Mouse (Mus musculus) lung, postnatal 25 days (tissue): ENCODE data around the gene Tbrg4.

Experiments
- DNase-seq: peaks from one replicate; pipeline ENCODE4 v3.0.0; 2022; ENCODE audit warnings: low spot score

Gene Tbrg4

DNA sequence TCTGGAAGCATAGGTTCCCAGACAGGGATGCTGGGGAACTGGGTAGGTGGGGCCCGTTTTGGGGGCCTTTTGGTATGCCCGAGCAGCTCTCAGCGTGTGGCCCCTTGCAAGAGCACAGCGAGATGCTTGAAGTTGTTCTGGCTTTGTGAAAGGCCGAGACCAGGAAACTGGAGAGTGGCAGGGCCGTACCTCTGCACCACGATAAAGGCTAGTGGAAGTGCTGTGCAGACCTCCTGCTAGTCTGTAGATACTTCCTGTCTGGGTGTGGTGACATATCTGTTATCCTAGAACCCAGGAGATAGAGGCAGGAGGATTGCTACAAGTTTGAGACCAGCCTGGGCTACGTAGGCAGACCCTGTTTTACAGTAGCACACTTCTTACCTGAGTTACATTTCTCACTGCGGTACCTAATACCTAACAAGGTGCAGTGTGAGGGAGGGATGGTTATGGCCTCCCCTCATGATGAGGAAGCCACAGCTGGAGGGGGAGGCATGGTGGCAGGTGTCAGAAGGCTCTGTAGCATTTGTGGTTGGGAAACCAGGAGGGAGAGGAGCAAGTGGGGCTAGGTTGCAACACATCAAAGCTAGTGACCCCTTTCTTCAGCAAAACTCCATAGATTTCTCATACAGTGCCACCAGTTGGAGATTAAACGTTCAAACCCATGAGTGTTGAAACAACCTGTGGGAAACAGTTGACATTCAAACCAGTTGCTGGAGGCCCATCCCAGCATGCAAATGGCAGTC is 34.8 kb downstream of the Tbrg4 start:
- DNase-seq: no peak

DNA sequence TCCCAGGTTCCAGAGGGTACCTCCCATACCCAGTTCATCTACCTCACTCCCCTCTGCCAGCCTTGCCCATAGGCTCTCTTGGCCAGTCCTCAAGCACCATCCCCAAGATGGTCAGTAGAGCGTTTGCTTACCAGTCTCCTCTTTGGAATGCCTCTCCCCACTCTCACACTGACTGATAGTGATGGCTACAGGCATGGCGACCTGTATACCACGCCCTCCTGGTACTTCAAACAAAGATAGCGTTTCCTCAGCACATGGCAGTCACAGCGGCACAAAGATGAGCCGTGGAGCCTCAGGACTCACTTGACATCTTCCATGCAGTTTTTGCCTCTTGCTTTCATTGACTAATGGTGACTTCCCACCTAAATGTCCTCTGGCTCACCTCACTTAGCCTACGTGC is 36.0 kb downstream of the Tbrg4 start:
- DNase-seq: no peak

DNA sequence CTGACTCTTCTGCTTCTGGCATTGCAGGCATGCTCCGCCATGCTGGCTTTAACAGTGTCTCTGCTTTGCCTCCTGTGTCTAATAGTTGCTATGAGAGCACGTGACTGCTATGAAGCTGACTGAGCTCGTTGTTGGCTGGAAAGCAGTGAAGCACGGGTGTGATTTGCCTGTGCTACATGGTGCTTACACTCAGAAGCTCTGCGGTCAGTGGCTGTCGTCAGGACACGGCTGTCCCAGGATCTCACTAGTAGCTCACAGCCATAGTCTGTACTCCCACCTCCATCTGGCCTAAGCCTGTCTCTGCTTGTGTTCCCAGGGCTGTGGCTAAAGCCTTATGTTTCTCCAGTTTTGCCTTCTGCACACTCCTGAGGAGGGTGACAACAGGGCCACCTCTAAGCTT is 37.6 kb downstream of the Tbrg4 start:
- DNase-seq: no peak

DNA sequence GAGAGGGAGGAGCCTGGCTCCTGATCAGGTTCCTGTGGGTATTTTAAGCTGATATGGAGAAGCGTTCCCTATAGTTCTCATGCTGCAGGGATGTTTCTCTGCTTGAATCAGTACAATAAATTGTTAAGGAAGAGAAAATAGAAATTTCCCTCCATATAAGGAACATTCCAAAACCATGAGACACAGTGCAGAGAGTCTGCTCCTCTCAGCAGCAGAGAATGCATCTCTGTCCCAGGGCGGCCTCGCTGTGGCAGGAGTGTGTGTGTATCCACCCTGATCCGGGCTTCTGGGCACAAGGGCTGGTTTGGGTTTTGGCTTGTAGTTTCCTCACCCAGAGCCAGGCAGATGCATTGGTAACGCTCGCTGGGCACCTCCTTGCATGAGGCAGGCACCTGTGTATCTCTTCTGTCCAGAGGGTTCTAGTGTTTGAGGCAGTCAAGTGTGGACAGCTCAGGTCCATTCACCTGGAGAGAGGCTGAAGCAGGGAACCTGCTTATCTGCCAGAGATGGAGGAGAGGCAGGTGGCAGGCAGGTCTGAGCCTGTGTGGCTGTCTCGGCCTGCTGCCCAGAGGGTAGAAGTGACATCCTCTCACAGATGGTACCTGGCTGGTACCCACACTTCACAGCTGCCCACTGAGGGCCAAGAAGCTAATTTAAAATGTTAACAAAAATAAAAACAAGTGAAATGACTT is 38.5 kb downstream of the Tbrg4 start:
- DNase-seq: no peak

DNA sequence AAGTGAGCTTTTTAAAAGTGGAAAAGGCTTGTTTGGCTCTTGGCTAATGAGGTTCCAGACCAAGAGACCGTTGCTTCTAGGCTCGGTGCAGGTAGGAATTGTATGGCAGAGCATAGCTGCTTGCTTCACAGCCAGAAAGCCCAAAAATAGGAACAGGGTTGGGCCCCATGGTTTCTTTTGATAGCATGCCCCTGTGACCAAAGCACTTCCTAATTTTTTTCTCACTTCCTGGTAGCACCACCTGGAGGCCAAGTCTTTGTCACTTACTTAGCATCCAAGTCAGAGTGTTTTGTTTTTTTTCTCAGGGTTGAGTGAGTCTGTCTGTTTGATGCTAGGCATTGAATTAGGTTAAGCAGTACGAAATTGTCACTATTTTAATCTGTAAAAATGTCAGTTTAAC is 39.2 kb downstream of the Tbrg4 start:
- DNase-seq: peak; percentile 56

DNA sequence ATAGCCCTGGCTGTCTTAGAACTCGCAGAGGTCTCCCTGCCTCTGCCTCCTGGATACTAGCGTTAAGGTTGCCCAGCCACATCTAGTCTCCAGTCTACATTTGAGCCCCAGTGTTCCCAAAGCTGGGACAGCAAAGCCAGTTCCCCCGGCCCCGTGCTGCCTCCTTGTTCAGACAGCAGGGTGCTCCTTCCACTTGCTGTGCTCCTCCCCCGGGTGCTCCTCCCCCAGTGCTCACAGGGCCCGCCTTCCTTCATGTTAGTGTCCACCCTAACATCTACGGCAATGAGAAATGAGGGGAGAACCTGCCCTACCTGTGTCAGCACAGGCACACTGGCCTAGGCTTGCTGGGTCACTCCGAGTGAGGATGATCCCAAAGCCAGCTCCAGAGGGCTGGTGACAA is 40.1 kb downstream of the Tbrg4 start:
- no peak for DNase-seq

DNA sequence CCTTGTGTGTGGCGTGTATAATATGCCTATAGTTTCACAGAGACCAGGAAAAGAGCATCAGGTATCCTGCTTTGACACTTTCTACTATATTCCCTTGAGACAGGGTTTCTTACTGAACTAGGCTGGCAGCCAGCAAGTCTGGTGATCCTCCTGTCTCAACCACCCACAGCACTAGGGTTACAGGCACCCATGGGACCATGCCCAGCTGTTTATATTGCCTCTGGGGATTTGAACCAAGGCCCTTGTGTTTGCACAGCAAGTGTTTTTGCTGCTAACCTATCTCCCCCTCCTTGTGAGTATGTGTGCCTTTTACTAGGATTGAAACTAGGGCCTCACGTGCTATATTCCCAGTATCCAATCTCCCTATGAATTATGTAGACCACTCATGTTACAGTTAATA is 44.3 kb downstream of the Tbrg4 start:
- no peak for DNase-seq

DNA sequence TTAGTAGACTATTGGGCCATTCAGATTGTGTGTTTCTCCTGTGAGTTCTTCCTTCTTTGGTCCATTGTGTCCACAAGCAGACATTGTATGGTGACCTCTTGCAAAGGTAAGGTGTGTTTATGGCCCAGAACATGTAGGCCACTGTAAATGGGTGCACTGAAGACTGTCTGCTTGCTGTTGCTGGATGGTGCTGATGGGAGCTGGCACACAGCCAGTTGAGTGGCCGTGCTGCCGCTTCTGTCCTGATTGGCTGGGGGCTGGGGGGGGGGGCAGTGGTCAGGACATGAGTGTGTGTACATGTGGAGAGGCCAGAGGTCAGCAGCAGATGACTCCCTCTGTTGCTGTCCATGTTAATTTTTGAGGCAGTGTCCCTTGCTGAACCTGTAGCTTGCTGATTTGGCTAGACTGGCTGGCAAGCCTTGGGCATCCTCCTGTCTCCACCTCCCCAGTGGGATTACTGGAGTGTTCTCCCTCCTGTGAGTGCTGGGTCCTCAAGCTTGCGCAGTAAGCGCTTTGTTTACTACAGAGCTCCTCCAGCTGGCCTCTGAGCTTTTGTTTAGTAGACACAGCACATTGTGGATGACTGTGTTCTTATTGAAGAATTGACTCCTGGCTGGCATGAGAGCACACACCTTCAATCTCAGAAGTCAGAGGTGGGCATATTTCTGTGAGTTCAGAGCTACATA is 45.7 kb downstream of the Tbrg4 start:
- no peak for DNase-seq

DNA sequence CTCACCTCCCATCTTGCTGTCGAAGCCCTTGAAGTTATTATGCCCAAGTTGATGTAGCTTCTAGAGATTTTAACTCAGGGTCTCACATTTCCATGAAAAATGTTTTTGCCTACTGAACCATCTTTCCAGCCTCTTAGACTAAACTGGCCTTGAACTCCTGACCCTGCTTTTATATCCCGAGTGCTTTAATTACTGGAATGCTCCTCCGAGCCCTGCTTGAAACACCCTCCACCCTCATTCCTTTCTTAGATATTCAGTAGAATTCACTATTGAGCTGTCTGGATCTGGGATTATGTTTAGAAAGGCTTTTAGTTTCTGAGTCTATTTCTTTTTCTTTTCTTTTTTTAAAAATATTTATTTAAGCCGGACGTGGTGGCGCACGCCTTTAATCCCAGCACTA is 46.5 kb downstream of the Tbrg4 start:
- no peak for DNase-seq

DNA sequence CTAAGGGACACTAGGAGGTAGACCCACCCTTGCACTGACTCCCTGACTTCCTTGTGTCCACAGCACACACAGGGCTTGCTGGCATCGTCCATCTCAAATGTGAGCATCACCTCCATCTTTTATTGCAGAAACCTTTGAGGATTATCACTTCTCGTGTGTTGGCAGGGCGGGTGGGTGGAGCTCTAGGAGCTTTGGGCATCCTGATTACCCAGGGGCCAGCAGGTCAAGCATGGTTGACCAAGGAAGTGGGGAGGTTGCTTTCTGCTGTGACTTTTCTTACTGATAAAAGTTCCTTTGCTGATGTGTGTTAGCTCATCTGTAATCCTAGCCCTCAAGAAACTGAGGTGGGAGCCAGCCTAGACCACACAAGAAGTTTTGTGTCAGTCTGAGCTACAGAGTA is 49.7 kb downstream of the Tbrg4 start:
- DNase-seq: no peak

DNA sequence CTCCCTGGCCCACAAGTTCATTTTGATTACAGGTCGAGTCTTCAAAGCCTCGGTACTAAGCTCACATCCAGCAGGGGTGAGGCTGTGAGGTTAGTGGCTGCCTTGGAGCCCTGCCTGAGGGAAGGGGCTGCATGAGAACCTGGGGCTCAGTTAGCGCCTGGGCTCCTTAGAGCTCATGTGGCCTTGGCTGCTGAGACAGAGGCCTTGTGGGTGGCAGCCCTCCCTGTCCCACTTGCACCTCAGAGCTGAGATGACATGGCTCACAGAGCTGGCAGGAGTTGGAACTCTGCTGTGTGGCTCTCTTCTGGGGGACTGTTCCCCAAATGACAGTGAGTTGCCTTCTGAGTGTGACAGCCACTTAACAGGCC is 56.5 kb downstream of the Tbrg4 start:
- no peak for DNase-seq

DNA sequence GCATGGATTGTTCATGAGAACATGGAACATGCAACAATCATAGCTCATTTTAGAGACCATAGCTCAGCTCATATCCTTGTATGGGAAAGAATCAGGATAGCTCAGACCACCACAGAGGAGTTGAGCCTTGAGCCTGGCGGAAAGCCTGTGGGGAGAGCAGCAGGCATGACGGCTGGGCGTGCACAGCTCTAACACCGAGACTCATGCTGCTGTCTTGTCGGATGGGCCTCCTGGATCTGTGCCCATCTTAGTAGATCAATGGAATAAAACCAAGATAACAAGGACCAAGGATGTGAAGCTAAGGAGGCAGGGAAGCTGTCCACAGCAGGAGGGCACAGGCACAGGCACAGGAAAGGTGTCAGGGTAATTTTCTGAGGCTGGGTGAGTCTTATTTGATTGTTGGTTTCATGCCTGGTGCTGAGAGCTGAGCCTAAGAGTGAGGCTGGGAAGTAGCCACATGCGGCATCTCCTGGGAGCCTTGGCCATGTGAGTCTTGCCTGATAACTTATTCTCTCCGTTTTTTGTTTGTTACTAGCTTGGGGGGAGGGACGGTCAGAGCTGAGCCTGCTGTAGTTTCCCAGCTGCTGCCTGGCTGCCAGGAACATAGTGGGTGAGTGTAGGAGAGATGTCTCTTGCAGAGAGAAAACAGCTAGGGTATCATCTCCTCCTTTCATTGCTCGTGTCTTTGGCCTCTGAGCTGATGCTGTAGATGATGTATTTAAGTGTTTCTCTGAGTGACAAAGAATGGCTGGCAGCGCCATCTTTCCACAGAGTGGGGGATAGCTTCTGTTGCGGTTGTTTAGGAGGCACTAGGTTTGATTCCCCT is 57.1 kb downstream of the Tbrg4 start:
- no peak for DNase-seq

DNA sequence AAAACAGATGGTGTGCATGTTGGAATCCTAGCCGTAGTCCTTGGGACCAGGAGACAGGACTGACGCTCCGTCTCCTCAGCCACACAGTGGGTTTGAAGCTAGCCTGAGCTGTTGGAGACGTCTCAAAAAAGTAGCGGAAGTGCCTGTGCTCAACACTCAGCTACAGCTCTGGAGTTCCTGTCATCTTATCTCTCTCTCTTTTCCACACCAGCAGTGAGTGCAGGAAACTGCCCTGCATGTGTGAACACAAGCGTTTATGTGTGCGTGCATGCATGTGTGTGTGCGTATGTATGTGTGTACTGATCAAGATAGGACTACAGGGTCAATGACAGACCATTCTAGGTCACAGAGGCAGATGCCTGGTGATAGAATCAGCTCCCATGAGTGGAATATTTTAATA is 57.9 kb downstream of the Tbrg4 start:
- no peak for DNase-seq

DNA sequence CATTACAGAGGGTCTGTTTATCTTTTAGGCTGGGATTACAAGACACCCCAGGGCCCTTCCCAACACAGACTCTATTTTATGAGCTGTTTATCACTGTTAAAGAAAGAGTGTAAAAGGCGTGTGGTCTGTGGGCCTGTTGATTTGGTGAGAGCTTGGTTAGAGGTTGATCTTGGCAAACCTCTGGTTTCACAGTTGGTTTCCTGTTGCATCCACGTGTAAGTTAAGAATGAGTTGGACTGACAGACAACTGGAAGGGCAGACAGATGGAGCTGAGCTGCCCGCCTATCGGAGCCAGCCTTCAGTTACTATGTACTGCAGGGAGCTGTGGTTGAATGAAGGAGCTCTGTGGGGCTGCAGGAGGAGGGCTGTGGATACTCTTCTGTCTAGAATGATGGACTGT is 59.4 kb downstream of the Tbrg4 start:
- DNase-seq: no peak
